Mouse (Mus musculus): Measurements from ENCODE around the gene Mrpl23.

The Mrpl23 gene

GRCm38 (mm10) chr7:142572343-142572742 is 39.9 kb downstream of the Mrpl23 start:
- DNase-seq (ENCODE audit: low read depth in 1 of 2, low spot score in 2 of 2), result no peak

- DNase-seq (ENCODE audit: low read depth in 1 of 2, low spot score in 2 of 2), result no peak
These were observed 40.5 kb downstream of the Mrpl23 start for GRCm38 (mm10) chr7:142572992-142573391.

DNA sequence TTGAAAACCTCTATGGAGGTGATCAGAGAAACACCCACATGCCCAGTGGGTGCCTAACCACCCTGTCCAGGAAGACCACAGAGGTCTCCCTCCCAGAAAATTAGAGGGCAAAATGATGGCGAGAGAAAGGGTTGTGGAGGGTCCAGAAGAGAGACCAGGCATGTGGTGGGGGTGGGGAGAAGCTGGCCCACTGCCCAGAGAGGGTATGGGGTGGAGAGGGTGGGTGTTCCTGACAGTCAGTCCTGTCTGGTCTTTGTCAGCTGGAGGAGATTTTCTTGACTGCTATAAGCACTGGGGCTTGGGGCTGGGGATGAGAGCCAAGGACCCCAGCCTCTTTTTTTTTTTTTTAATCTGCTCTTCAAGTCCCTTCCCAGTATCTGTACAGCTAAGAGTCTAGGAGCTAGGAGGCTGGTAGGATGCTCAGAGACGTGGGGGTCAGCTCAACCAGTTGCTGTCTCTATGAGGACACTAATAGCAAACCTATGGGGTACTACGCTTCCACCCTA is 41.7 kb downstream of the Mrpl23 start:
- no peak for DNase-seq (ENCODE audit: low read depth in 1 of 2, low spot score in 2 of 2)

GRCm38 (mm10) chr7:142574826-142575351 is 42.4 kb downstream of the Mrpl23 start:
- no peak for DNase-seq (ENCODE audit: low read depth in 1 of 2, low spot score in 2 of 2)

DNA sequence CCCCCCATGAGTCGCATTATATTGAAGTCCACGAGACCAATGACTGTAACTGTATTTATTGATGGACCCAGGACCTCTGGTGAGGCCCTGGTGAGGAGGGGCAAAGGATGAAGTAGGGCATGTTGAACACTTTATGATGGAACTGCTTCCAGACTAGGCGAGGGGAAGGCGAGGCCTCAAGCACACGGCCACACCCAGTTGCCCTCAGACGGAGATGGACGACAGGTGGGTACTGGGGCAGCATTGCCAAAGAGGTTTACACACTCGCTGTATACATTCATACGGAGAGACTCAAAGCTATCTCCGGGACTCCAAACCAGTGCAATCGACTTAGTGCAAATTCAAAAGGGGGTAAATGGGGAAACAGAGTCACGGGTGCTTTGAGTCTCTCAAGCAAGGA is 43.0 kb downstream of the Mrpl23 start:
- DNase-seq (ENCODE audit: low read depth in 1 of 2, low spot score in 2 of 2), result no peak

GRCm38 (mm10) chr7:142575971-142576370 is 43.5 kb downstream of the Mrpl23 start:
- no peak for DNase-seq (ENCODE audit: low read depth in 1 of 2, low spot score in 2 of 2)

- no peak for DNase-seq (ENCODE audit: low read depth in 1 of 2, low spot score in 2 of 2)
These were observed 44.2 kb downstream of the Mrpl23 start for GRCm38 (mm10) chr7:142576472-142577326.

GRCm38 (mm10) chr7:142577806-142578423 is 45.4 kb downstream of the Mrpl23 start:
- DNase-seq (ENCODE audit: low read depth in 1 of 2, low spot score in 2 of 2), result no peak

GRCm38 (mm10) chr7:142579069-142579468 is 46.6 kb downstream of the Mrpl23 start:
- DNase-seq (ENCODE audit: low read depth in 1 of 2, low spot score in 2 of 2), result no peak

GRCm38 (mm10) chr7:142580121-142580879 is 47.8 kb downstream of the Mrpl23 start:
- DNase-seq (ENCODE audit: low read depth in 1 of 2, low spot score in 2 of 2), result no peak

GRCm38 (mm10) chr7:142581186-142581585 is 48.7 kb downstream of the Mrpl23 start:
- no peak for DNase-seq (ENCODE audit: low read depth in 1 of 2, low spot score in 2 of 2)

- no peak for DNase-seq (ENCODE audit: low read depth in 1 of 2, low spot score in 2 of 2)
These were observed 49.3 kb downstream of the Mrpl23 start for GRCm38 (mm10) chr7:142581656-142582228.

- DNase-seq (ENCODE audit: low read depth in 1 of 2, low spot score in 2 of 2), result no peak
These were observed 52.4 kb downstream of the Mrpl23 start for GRCm38 (mm10) chr7:142584882-142585281.

GRCm38 (mm10) chr7:142585890-142586289 is 53.4 kb downstream of the Mrpl23 start:
- no peak for DNase-seq (ENCODE audit: low read depth in 1 of 2, low spot score in 2 of 2)

DNA sequence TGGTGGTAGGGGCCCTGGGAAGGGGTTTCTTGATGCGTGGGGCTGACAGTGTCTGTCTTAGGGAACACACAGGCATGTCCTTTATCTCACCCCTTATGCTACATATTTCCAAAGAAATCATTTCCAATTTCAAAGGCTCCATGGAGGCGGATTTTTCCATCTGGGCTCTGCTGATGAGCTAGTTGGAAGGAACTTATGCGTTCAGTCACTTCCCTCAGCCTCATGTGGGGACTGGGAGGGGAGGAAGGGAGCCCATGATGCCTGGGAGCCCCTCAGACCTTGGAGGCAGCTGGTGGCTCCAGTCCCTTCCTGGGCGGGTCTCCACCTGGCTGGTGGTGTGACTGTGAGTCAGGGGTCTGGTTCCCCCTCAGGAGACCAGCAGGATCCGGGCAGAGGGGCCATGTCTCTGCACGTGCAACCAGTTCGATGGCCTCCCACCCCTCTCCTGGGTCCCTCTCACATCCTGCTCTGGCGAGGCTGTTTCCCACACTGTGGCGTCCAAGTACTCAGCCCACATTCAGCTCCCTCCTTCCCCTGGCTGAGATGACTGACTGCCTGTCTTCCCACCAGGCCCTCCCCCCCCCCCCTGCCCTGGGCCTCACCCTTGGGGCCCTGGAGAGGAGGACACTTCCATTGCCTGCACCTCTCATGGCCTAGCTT is 55.9 kb downstream of the Mrpl23 start:
- no peak for DNase-seq (ENCODE audit: low read depth in 1 of 2, low spot score in 2 of 2)

Data from monocyte, adult 2 months (primary cell).